ENCODE assay signal across 29 mouse cellular contexts in genomic region chr2:131139287-131139686, GRCm38 (mm10). TPM values are rescaled to one million over a fixed set of nuclear protein-coding genes. Genes with fewer than 3 reads are reported as not detected.
DNase-seq lines count a peak whose midpoint lies in the region; ATAC-seq and TF ChIP-seq lines count a peak whose summit lies in the region.
"Had no signal": no experiment of that assay in that cellular context is flagged by ENCODE, and none has a peak within 500 bp of the region (broad histone marks: within the 10 kb centered on the region; RNA-seq: fewer than 3 reads in every experiment).

No protein-coding gene starts in this region.

- WGBS in heart, embryonic 16.5 days = 86% methylated on average over 5 of the region's 5 CpGs
- 80% methylated on average over 5 of the region's 5 CpGs for WGBS in heart, embryonic 12.5 days
- WGBS in lung, postnatal 0 days = 84% methylated on average over 5 of the region's 5 CpGs
- 84% methylated on average over 5 of the region's 5 CpGs for WGBS in lung, adult 2 months
- 94% methylated on average over 5 of the region's 5 CpGs for WGBS in hindbrain, embryonic 13.5 days

- H3K9me3 ChIP-seq in heart, embryonic 16.5 days (replicated peaks; ENCODE audit: control insufficient read depth, low read length) = no peaks in the 10 kb centered on the region
- no peaks in the 10 kb centered on the region for H3K9me3 ChIP-seq in heart, embryonic 12.5 days (replicated peaks)
- no peaks in the 10 kb centered on the region for H3K9me3 ChIP-seq in lung, postnatal 0 days (ENCODE audit: low read length)
- no peaks in the 10 kb centered on the region for H3K9me3 ChIP-seq in hindbrain, embryonic 13.5 days
- H3K9me3 ChIP-seq: embryonic facial prominence, embryonic 13.5 days; hindbrain, embryonic 10.5 days had no signal

- TF ChIP-seq CTCF in gastrocnemius, adult 2 months (IDR thresholded peaks at IDR 0.05) = no peak
- no peak for TF ChIP-seq CTCF in lung, postnatal 0 days (IDR thresholded peaks at IDR 0.05)
- no peak for TF ChIP-seq CTCF in lung, adult 2 months (IDR thresholded peaks at IDR 0.05; ENCODE audit: insufficient read depth, low read length)

- TF ChIP-seq POLR2A in lung, adult 2 months (IDR thresholded peaks at IDR 0.05; ENCODE audit: borderline replicate concordance, extremely low read depth, low read depth, low read length) = no peak

- ATAC-seq in heart, embryonic 16.5 days (replicated peaks; ENCODE audit: extremely low read depth, insufficient read depth, low FRiP score) = no peak
- ATAC-seq in heart, embryonic 12.5 days (ENCODE audit: insufficient number of reproducible peaks, low FRiP score) = no peak
- no peak for ATAC-seq in lung, postnatal 0 days
- ATAC-seq in hindbrain, embryonic 13.5 days (ENCODE audit: low FRiP score) = no peak
- ATAC-seq: CD4-positive, CD25-positive, alpha-beta regulatory T cell, adult 4 months; forebrain, embryonic 14.5 days; Patski had no signal

- no peak overlapping the region for H3K4me3 ChIP-seq in gastrocnemius, adult 2 months
- no peak overlapping the region for H3K4me3 ChIP-seq in heart, embryonic 16.5 days (ENCODE audit: low read length)
- no peak overlapping the region for H3K4me3 ChIP-seq in heart, embryonic 12.5 days
- no peak overlapping the region for H3K4me3 ChIP-seq in lung, postnatal 0 days (ENCODE audit: low read depth, low read length)
- H3K4me3 ChIP-seq in lung, adult 2 months (replicated peaks; ENCODE audit: extremely low read depth, low read depth, low read length) = no peak overlapping the region
- no peak overlapping the region for H3K4me3 ChIP-seq in brown adipose tissue, adult 24 weeks (ENCODE audit: insufficient read depth, low read depth, low read length)
- H3K4me3 ChIP-seq in hindbrain, embryonic 13.5 days = no peak overlapping the region
- H3K4me3 ChIP-seq: embryonic facial prominence, embryonic 13.5 days; hindbrain, embryonic 10.5 days had no signal

- TF ChIP-seq EP300 in lung, postnatal 0 days (IDR thresholded peaks at IDR 0.05) = no peak

- H3K27me3 ChIP-seq in heart, embryonic 16.5 days (ENCODE audit: control insufficient read depth, insufficient read depth, low read length) = no peaks in the 10 kb centered on the region
- no peaks in the 10 kb centered on the region for H3K27me3 ChIP-seq in heart, embryonic 12.5 days (replicated peaks)
- H3K27me3 ChIP-seq in lung, postnatal 0 days (replicated peaks; ENCODE audit: insufficient read depth, low read length) = no peaks in the 10 kb centered on the region
- H3K27me3 ChIP-seq in hindbrain, embryonic 13.5 days = no peaks in the 10 kb centered on the region
- H3K27me3 ChIP-seq: embryonic facial prominence, embryonic 13.5 days; Patski had no signal

- H3K4me1 ChIP-seq in heart, embryonic 16.5 days (ENCODE audit: control insufficient read depth, insufficient read depth, low read length) = peaks cover 38% of the 10 kb centered on the region
- peaks cover 43% of the 10 kb centered on the region for H3K4me1 ChIP-seq in heart, embryonic 12.5 days (replicated peaks)
- H3K4me1 ChIP-seq in lung, postnatal 0 days (ENCODE audit: insufficient read depth, low read depth, low read length) = peaks cover 7% of the 10 kb centered on the region; the same call in 1 of the 2 replicates
- peaks cover 14% of the 10 kb centered on the region for H3K4me1 ChIP-seq in lung, adult 2 months (ENCODE audit: control insufficient read depth, insufficient read depth, low read length)
- peaks cover 44% of the 10 kb centered on the region for H3K4me1 ChIP-seq in brown adipose tissue, adult 24 weeks (ENCODE audit: control insufficient read depth, insufficient read depth, insufficient read length, low read length)
- H3K4me1 ChIP-seq in hindbrain, embryonic 13.5 days (replicated peaks) = peaks cover 6% of the 10 kb centered on the region; the same call in 1 of the 2 replicates

- peaks cover 15% of the 10 kb centered on the region; the same call in 1 of the 2 replicates for H3K36me3 ChIP-seq in heart, embryonic 16.5 days (ENCODE audit: control insufficient read depth, insufficient read depth)
- H3K36me3 ChIP-seq in heart, embryonic 12.5 days = peaks cover 36% of the 10 kb centered on the region
- H3K36me3 ChIP-seq in lung, postnatal 0 days (ENCODE audit: insufficient read depth, low read length) = no peaks in the 10 kb centered on the region
- peaks cover 9% of the 10 kb centered on the region for H3K36me3 ChIP-seq in hindbrain, embryonic 13.5 days

- intact Hi-C loops in gastrocnemius, adult 2 months (cut with DNase I) = no loop called here

- H3K27ac ChIP-seq in gastrocnemius, adult 2 months = peak overlapping the region; percentile 87
- H3K27ac ChIP-seq in heart, embryonic 16.5 days (ENCODE audit: low read length) = peak overlapping the region; percentile 75
- no peak overlapping the region; the same call in 1 of the 2 replicates for H3K27ac ChIP-seq in heart, embryonic 12.5 days (ENCODE audit: poor library complexity, severe bottlenecking)
- H3K27ac ChIP-seq in lung, postnatal 0 days (ENCODE audit: low read length) = peak overlapping the region; percentile 55; the same call in 1 of the 2 replicates
- H3K27ac ChIP-seq in brown adipose tissue, adult 24 weeks (replicated peaks; ENCODE audit: low read depth, low read length) = peak overlapping the region; percentile 97
- H3K27ac ChIP-seq in hindbrain, embryonic 13.5 days = no peak overlapping the region
- H3K27ac ChIP-seq: embryonic facial prominence, embryonic 13.5 days had no signal

- H3K9ac ChIP-seq in heart, embryonic 16.5 days (ENCODE audit: low read length) = no peak overlapping the region
- no peak overlapping the region for H3K9ac ChIP-seq in heart, embryonic 12.5 days
- no peak overlapping the region for H3K9ac ChIP-seq in lung, postnatal 0 days (replicated peaks; ENCODE audit: low read depth)
- H3K9ac ChIP-seq in hindbrain, embryonic 13.5 days = no peak overlapping the region
- H3K9ac ChIP-seq: embryonic facial prominence, embryonic 13.5 days had no signal

- no peak for DNase-seq in gastrocnemius, adult 2 months
- no peak for DNase-seq in gastrocnemius, adult 8-10 months (ENCODE audit: low spot score in 2 of 2)
- DNase-seq in lung, postnatal 0 days (ENCODE audit: low spot score) = no peak
- no peak for DNase-seq in lung, adult 2 months
- DNase-seq: adrenal gland, adult 8-10 months; cerebellum, adult 11 months; cerebellum, postnatal 14 days; kidney, adult 18-20 months; kidney, postnatal 4 days; layer of hippocampus, adult 9-11 months; lung, postnatal 36 days; right cerebral cortex, postnatal 4 days; thymus, adult 18-20 months; thymus, postnatal 4 days had no signal

- no peak overlapping the region for H3K4me2 ChIP-seq in heart, embryonic 16.5 days (ENCODE audit: low read depth, low read length)
- no peak overlapping the region for H3K4me2 ChIP-seq in heart, embryonic 12.5 days
- no peak overlapping the region for H3K4me2 ChIP-seq in lung, postnatal 0 days (replicated peaks; ENCODE audit: low read depth, low read length)
- no peak overlapping the region for H3K4me2 ChIP-seq in hindbrain, embryonic 13.5 days
- H3K4me2 ChIP-seq: embryonic facial prominence, embryonic 13.5 days had no signal

RNA-seq across cellular contexts. Expression of gene Gm11037, which starts 6.0 kb away (rescaled TPM):
- total RNA-seq in gastrocnemius, adult 2 months (2021) = not detected
- total RNA-seq in gastrocnemius, adult 8-10 months (2022) = not detected
- polyA plus RNA-seq in heart, embryonic 16.5 days (2015; fragmentation: Nextera tagmentation; extraction: Ambion mirVana) = not detected in 2 replicates
- not detected in 2 replicates for polyA plus RNA-seq in heart, embryonic 12.5 days (2016; fragmentation: Nextera tagmentation; extraction: Ambion mirVana)
- not detected in 2 replicates for polyA plus RNA-seq in lung, postnatal 0 days (2015; fragmentation: Nextera tagmentation; extraction: Ambion mirVana)
- polyA plus RNA-seq in lung, adult 2 months (2012; rRNA removed) = not detected in 2 replicates
- polyA plus RNA-seq in brown adipose tissue, adult 24 weeks (2012; ENCODE audit: insufficient read depth, insufficient read length, missing spikeins) = not detected in 2 replicates
- polyA plus RNA-seq in hindbrain, embryonic 13.5 days (2015; fragmentation: Nextera tagmentation; extraction: Ambion mirVana) = not detected in 2 replicates
- total RNA-seq: adrenal gland, adult 8-10 months; ES-E14; left cerebral cortex, adult 8-10 months had no signal
- polyA plus RNA-seq: brain, embryonic 14.5 days; CD4-positive, CD25-positive, alpha-beta regulatory T cell, adult 4 months; embryonic facial prominence, embryonic 13.5 days; forebrain, embryonic 14.5 days; gonadal fat pad, adult 2 months; hindbrain, embryonic 10.5 days; limb, embryonic 11.5 days; liver, embryonic 16.5 days; Patski had no signal

RNA-seq across cellular contexts. Expression of gene Hspa12b, which starts 12.2 kb away (rescaled TPM):
- 10 to 100 TPM; 11.7 to 14.8 TPM for total RNA-seq in gastrocnemius, adult 2 months (2021)
- total RNA-seq in gastrocnemius, adult 8-10 months (2022) = 1 to 10 TPM; 6.8 to 9.2 (median 6.9) TPM
- polyA plus RNA-seq in heart, embryonic 16.5 days (2015; fragmentation: Nextera tagmentation; extraction: Ambion mirVana) = 11.6 and 12.8 TPM in 2 replicates
- polyA plus RNA-seq in heart, embryonic 12.5 days (2016; fragmentation: Nextera tagmentation; extraction: Ambion mirVana) = 8.7 and 8.9 TPM in 2 replicates
- polyA plus RNA-seq in lung, postnatal 0 days (2015; fragmentation: Nextera tagmentation; extraction: Ambion mirVana) = 16.7 and 17.9 TPM in 2 replicates
- polyA plus RNA-seq in lung, adult 2 months (2012; rRNA removed) = 56.2 and 58.3 TPM in 2 replicates
- 7.0 and 9.6 TPM in 2 replicates for polyA plus RNA-seq in brown adipose tissue, adult 24 weeks (2012; ENCODE audit: insufficient read depth, insufficient read length, missing spikeins)
- polyA plus RNA-seq in hindbrain, embryonic 13.5 days (2015; fragmentation: Nextera tagmentation; extraction: Ambion mirVana) = 3.9 and 4.6 TPM in 2 replicates
- polyA plus RNA-seq: CD4-positive, CD25-positive, alpha-beta regulatory T cell, adult 4 months had no signal

RNA-seq across cellular contexts. Expression of gene 1700037H04Rik, which starts 20.6 kb away (rescaled TPM):
- 1 to 10 TPM; 3.6 to 4.5 TPM for total RNA-seq in gastrocnemius, adult 2 months (2021)
- 1 to 10 TPM; 2.6 to 5.9 (median 4.4) TPM for total RNA-seq in gastrocnemius, adult 8-10 months (2022)
- 65.1 and 73.7 TPM in 2 replicates for polyA plus RNA-seq in heart, embryonic 16.5 days (2015; fragmentation: Nextera tagmentation; extraction: Ambion mirVana)
- polyA plus RNA-seq in heart, embryonic 12.5 days (2016; fragmentation: Nextera tagmentation; extraction: Ambion mirVana) = 69.2 and 69.6 TPM in 2 replicates
- polyA plus RNA-seq in lung, postnatal 0 days (2015; fragmentation: Nextera tagmentation; extraction: Ambion mirVana) = 28.3 and 32.8 TPM in 2 replicates
- polyA plus RNA-seq in lung, adult 2 months (2012; rRNA removed) = 67.6 and 76.4 TPM in 2 replicates
- polyA plus RNA-seq in brown adipose tissue, adult 24 weeks (2012; ENCODE audit: insufficient read depth, insufficient read length, missing spikeins) = 426 and 428 TPM in 2 replicates
- 94.3 and 94.6 TPM in 2 replicates for polyA plus RNA-seq in hindbrain, embryonic 13.5 days (2015; fragmentation: Nextera tagmentation; extraction: Ambion mirVana)

RNA-seq across cellular contexts. Expression of gene Cenpb, which starts 40.6 kb away (rescaled TPM):
- total RNA-seq in gastrocnemius, adult 2 months (2021) = 10 to 100 TPM; 67.7 to 70.1 TPM
- 10 to 100 TPM; 77.4 to 89.0 (median 82.6) TPM for total RNA-seq in gastrocnemius, adult 8-10 months (2022)
- polyA plus RNA-seq in heart, embryonic 16.5 days (2015; fragmentation: Nextera tagmentation; extraction: Ambion mirVana) = 7.4 and 7.9 TPM in 2 replicates
- 6.9 and 7.2 TPM in 2 replicates for polyA plus RNA-seq in heart, embryonic 12.5 days (2016; fragmentation: Nextera tagmentation; extraction: Ambion mirVana)
- polyA plus RNA-seq in lung, postnatal 0 days (2015; fragmentation: Nextera tagmentation; extraction: Ambion mirVana) = 13.2 and 14.9 TPM in 2 replicates
- 131 and 138 TPM in 2 replicates for polyA plus RNA-seq in lung, adult 2 months (2012; rRNA removed)
- polyA plus RNA-seq in brown adipose tissue, adult 24 weeks (2012; ENCODE audit: insufficient read depth, insufficient read length, missing spikeins) = 78.2 and 99.0 TPM in 2 replicates
- polyA plus RNA-seq in hindbrain, embryonic 13.5 days (2015; fragmentation: Nextera tagmentation; extraction: Ambion mirVana) = 13.3 and 13.4 TPM in 2 replicates

RNA-seq across cellular contexts. Expression of gene Cdc25b, which starts 47.5 kb away (rescaled TPM):
- total RNA-seq in gastrocnemius, adult 2 months (2021) = 1 to 10 TPM; 1.5 TPM
- total RNA-seq in gastrocnemius, adult 8-10 months (2022) = 1 to 10 TPM; 1.2 to 2.3 (median 1.9) TPM
- polyA plus RNA-seq in heart, embryonic 16.5 days (2015; fragmentation: Nextera tagmentation; extraction: Ambion mirVana) = 50.4 and 55.8 TPM in 2 replicates
- polyA plus RNA-seq in heart, embryonic 12.5 days (2016; fragmentation: Nextera tagmentation; extraction: Ambion mirVana) = 38.7 and 39.1 TPM in 2 replicates
- polyA plus RNA-seq in lung, postnatal 0 days (2015; fragmentation: Nextera tagmentation; extraction: Ambion mirVana) = 36.5 and 38.7 TPM in 2 replicates
- 34.5 and 39.1 TPM in 2 replicates for polyA plus RNA-seq in lung, adult 2 months (2012; rRNA removed)
- polyA plus RNA-seq in brown adipose tissue, adult 24 weeks (2012; ENCODE audit: insufficient read depth, insufficient read length, missing spikeins) = 2.4 and 2.5 TPM in 2 replicates
- polyA plus RNA-seq in hindbrain, embryonic 13.5 days (2015; fragmentation: Nextera tagmentation; extraction: Ambion mirVana) = 34.1 and 41.8 TPM in 2 replicates

Comparison
In these comparisons a context has a peak if more than half of its experiments do, and no peak if none do; other contexts are left out.
1. H3K27ac ChIP-seq: peak in gastrocnemius, adult 2 months (single experiment), heart, embryonic 16.5 days (single experiment), lung, postnatal 0 days (single experiment) and brown adipose tissue, adult 24 weeks (single experiment); none in heart, embryonic 12.5 days (single experiment) and hindbrain, embryonic 13.5 days (single experiment).